Mouse (Mus musculus): Measurements from ENCODE around the gene Plekhg2. TPM values are rescaled to one million over a fixed set of nuclear protein-coding genes. Genes with fewer than 3 reads are reported as not detected.

The Plekhg2 gene
- polyA plus RNA-seq, 1 experiment = 37.5 TPM

- WGBS = under 1% methylated on average over 53 of the region's 53 CpGs
- TF ChIP-seq POLR2A (IDR thresholded peaks at IDR 0.05; ENCODE audit: borderline replicate concordance, extremely low read depth, low read depth, low read length) (peak; percentile 100), CTCF (IDR thresholded peaks at IDR 0.05; ENCODE audit: insufficient read depth, low read length) (no peak)
- Histone ChIP-seq H3K4me3 (replicated peaks; ENCODE audit: extremely low read depth, low read depth, low read length) (peak overlapping the region; percentile 98), H3K4me1 (ENCODE audit: control insufficient read depth, insufficient read depth, low read length) (peaks cover 23% of the 10 kb centered on the region)
- peak; percentile 98 for DNase-seq
Measured at GRCm38 (mm10) chr7:28378769-28379651, 6.6 kb upstream of the Plekhg2 start.

DNA sequence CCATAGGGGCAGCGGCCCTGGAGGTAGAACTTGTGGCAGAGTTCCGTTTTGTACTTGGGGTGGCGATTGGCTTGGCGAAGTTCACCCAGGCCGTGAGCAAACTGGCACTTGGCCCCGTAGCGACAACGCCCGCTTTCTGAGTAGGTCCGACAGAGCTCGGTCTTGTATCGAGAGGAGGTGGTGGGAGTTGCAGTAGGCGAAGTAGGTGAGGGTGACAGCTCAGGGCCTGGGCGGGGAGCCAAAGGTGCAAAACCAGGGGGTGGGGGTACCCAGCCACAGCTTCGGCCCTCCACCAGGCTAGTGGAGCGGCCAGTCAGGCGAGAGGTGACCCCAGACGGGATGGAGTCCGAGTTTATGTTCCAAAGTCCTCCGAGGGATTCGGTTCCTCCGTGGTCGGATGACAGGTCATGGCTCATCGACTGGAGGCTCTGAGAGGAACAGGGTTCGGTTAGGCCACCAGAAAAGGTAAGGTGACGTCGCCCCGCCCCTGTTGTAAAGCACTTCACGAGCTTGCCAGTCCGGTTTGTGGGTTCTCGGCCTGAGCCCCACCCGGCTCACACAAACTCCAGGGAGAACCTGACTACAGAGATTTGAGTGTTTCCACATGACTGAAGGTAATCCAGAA, 5.8 kb upstream of the Plekhg2 start:
- Histone ChIP-seq H3K4me1 (ENCODE audit: control insufficient read depth, insufficient read depth, low read length) (peaks cover 19% of the 10 kb centered on the region), H3K4me3 (replicated peaks; ENCODE audit: extremely low read depth, low read depth, low read length) (peak overlapping the region; percentile 98)
- DNase-seq = peak; percentile 90
- 1% methylated on average over 32 of the region's 32 CpGs for WGBS
- peak; percentile 94 for TF ChIP-seq POLR2A (IDR thresholded peaks at IDR 0.05; ENCODE audit: borderline replicate concordance, extremely low read depth, low read depth, low read length)
- no peak for TF ChIP-seq CTCF (IDR thresholded peaks at IDR 0.05; ENCODE audit: insufficient read depth, low read length)

- peaks cover 12% of the 10 kb centered on the region for H3K4me1 ChIP-seq (ENCODE audit: control insufficient read depth, insufficient read depth, low read length)
- peak; percentile 64 for DNase-seq
- peak overlapping the region; percentile 98 for H3K4me3 ChIP-seq (replicated peaks; ENCODE audit: extremely low read depth, low read depth, low read length)
- WGBS = 11% methylated on average over 18 of the region's 18 CpGs
- no peak for TF ChIP-seq CTCF (IDR thresholded peaks at IDR 0.05; ENCODE audit: insufficient read depth, low read length)
- peak; percentile 55 for TF ChIP-seq POLR2A (IDR thresholded peaks at IDR 0.05; ENCODE audit: borderline replicate concordance, extremely low read depth, low read depth, low read length)
Measured at GRCm38 (mm10) chr7:28377190-28378065, 5.0 kb upstream of the Plekhg2 start.

GRCm38 (mm10) chr7:28376011-28376771, 3.8 kb upstream of the Plekhg2 start:
- WGBS = 3% methylated on average over 30 of the region's 30 CpGs
- Histone ChIP-seq H3K4me3 (replicated peaks; ENCODE audit: extremely low read depth, low read depth, low read length) (peak overlapping the region; percentile 73), H3K4me1 (ENCODE audit: control insufficient read depth, insufficient read depth, low read length) (peaks cover 9% of the 10 kb centered on the region)
- TF ChIP-seq POLR2A (IDR thresholded peaks at IDR 0.05; ENCODE audit: borderline replicate concordance, extremely low read depth, low read depth, low read length) (peak; percentile 99), CTCF (IDR thresholded peaks at IDR 0.05; ENCODE audit: insufficient read depth, low read length) (no peak)
- DNase-seq = peak; percentile 87

DNA sequence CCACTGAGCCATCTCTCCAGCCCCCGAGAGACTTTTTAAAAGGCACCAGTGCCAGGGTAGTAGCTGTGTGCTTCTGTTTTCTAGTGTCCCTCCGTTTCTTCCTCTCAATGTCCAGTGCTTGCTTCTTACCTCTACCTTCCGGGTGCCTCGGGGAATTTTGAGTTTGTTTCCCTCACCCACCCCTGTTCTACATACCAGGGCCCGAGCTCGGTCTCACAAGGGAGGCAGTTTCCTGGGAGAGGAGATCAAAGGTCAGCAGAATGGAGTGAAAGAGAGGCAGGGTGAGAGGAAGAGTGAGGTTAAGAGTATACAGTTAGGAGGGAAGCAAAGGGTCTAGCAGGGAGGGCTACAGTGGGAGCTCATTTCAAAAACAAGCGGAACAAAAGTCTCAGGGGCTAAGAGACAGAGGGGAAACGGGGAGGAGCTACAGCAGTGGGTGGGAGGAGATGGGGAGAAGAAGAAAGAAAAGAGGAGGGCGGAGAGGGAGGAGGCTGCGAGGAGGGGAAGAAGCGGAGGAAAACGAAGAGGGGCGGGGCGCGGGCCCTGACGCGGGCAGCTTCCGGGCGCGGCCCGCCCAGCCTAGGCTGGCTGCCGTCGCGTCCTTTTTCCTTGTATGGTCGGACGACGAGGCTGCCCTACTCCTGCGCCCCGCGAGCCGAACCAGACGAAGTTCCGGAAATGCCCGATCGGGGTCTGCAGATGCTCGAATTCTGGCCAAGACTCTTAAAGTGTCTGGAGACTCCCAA, 3.0 kb upstream of the Plekhg2 start:
- Histone ChIP-seq H3K4me1 (ENCODE audit: control insufficient read depth, insufficient read depth, low read length) (peaks cover 10% of the 10 kb centered on the region), H3K4me3 (replicated peaks; ENCODE audit: extremely low read depth, low read depth, low read length) (peak overlapping the region; percentile 73)
- under 1% methylated on average over 36 of the region's 36 CpGs for WGBS
- TF ChIP-seq CTCF (IDR thresholded peaks at IDR 0.05; ENCODE audit: insufficient read depth, low read length) (no peak), POLR2A (IDR thresholded peaks at IDR 0.05; ENCODE audit: borderline replicate concordance, extremely low read depth, low read depth, low read length) (peak; percentile 86; the same call in 1 of the 2 replicates)
- DNase-seq = peak; percentile 89

DNA sequence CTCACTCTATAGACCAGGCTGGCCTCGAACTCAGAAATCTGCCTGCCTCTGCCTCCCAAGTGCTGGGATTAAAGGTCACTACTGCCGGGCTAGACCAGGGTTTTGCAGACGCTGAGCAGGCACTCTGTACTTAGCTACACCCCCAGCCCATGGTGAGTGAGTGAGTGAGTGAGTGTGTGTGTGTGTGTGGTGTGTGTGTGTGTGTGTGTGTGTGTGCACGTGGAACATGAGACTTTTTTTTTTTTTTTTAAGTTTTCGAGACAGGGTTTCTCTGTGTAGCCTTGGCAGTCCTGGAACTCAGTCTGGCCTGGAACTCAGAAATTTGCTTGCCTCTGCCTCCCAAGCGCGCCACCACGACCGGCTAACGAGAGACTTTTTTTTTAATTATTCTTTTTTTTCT, 2.2 kb upstream of the Plekhg2 start:
- TF ChIP-seq CTCF (IDR thresholded peaks at IDR 0.05; ENCODE audit: insufficient read depth, low read length) (no peak), POLR2A (IDR thresholded peaks at IDR 0.05; ENCODE audit: borderline replicate concordance, extremely low read depth, low read depth, low read length) (peak; percentile 36; the same call in 1 of the 2 replicates)
- 53% methylated on average over 10 of the region's 10 CpGs for WGBS
- peaks cover 7% of the 10 kb centered on the region; the same call in 1 of the 2 replicates for H3K4me1 ChIP-seq (ENCODE audit: control insufficient read depth, insufficient read depth, low read length)
- no peak for DNase-seq
- no peak overlapping the region for H3K4me3 ChIP-seq (replicated peaks; ENCODE audit: extremely low read depth, low read depth, low read length)

DNA sequence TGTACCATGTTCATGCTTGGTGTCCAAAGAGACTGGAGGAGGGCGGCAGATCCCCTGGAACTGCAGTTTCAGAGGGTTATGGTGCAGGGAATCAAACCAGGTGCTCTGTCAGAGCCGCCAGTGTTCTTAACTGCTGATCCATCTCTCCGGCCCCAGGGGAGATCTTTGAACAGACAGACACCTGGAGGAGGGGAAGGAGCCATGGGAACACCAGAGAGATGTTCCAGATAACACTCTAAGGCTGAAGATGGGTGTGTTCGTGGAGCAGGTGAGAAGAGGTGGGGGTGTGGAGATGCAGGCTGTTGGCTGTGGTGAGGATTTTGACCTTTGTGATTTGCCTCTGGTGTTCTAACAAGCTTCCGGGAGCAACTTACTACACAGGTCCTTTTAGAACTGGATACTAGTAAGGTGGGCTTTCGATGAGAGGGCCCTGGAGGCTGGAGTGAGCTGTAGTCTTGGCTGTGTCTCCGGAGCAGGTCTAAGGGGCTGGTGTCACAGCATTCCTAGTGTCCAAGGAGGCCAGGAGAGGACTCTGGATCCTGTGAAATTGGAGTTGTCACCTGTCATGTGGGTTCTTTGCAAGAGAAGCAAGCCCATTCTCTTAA, 1.6 kb upstream of the Plekhg2 start:
- Histone ChIP-seq H3K4me1 (ENCODE audit: control insufficient read depth, insufficient read depth, low read length) (peaks cover 7% of the 10 kb centered on the region; the same call in 1 of the 2 replicates), H3K4me3 (replicated peaks; ENCODE audit: extremely low read depth, low read depth, low read length) (no peak overlapping the region)
- DNase-seq = peak; percentile 8
- 84% methylated on average over 7 of the region's 7 CpGs for WGBS
- no peak for TF ChIP-seq POLR2A (IDR thresholded peaks at IDR 0.05; ENCODE audit: borderline replicate concordance, extremely low read depth, low read depth, low read length)
